Mouse (Mus musculus) lung, embryonic 14.5 days (tissue): ENCODE measurements around the gene Ccdc86. TPM values are rescaled to one million over a fixed set of nuclear protein-coding genes. Genes with fewer than 3 reads are reported as not detected.

ENCODE experiments used
- ATAC-seq: fragments of 200-750 bp; cut with Nextera tagmentation; 2 replicates; pipeline ENCODE4 v1.8.0; 2017; ENCODE audit warnings: mild to moderate bottlenecking, moderate TSS enrichment, moderate library complexity; ENCODE audit not compliant: insufficient read depth
- DNase-seq: peaks from one replicate; pipeline ENCODE4 v3.0.0-alpha.2; 2015
- H3K27ac ChIP-seq: fragments of 300-500 bp; sonication (generic); 2 replicates; pipeline ENCODE4 v1.5.1; 2014; ENCODE audit warnings: low read depth, mild to moderate bottlenecking, moderate library complexity
- H3K27me3 ChIP-seq: fragments of 300-500 bp; sonication (generic); 2 replicates; pipeline ENCODE4 v1.6.1; 2014; ENCODE audit warnings: low read length, control low read depth; ENCODE audit not compliant: insufficient read depth
- H3K36me3 ChIP-seq: fragments of 300-500 bp; sonication (generic); 2 replicates; pipeline ENCODE4 v1.6.1; 2014; ENCODE audit warnings: control low read depth; ENCODE audit not compliant: insufficient read depth
- H3K4me1 ChIP-seq: fragments of 300-500 bp; sonication (generic); 2 replicates; pipeline ENCODE4 v1.6.1; 2014; ENCODE audit warnings: antibody characterized with exemption, control low read depth; ENCODE audit not compliant: insufficient read depth
- H3K4me2 ChIP-seq: fragments of 300-500 bp; sonication (generic); 2 replicates; pipeline ENCODE4 v1.6.1; 2014; ENCODE audit warnings: mild to moderate bottlenecking
- H3K4me3 ChIP-seq: fragments of 300-500 bp; sonication (generic); 2 replicates; pipeline ENCODE4 v1.5.1; 2014; ENCODE audit warnings: low read depth, low read length
- H3K9ac ChIP-seq: fragments of 300-500 bp; sonication (generic); 2 replicates; pipeline ENCODE4 v1.6.1; 2014
- H3K9me3 ChIP-seq: fragments of 300-500 bp; sonication (generic); 2 replicates; pipeline ENCODE4 v1.6.1; 2016; ENCODE audit warnings: low read depth, low read length, control low read depth
- CTCF ChIP-seq: IDR thresholded peaks from 2 replicates; pipeline ENCODE4 v1.5.1; 2016; ENCODE audit warnings: antibody characterized with exemption, low read depth
- WGBS: fragments of 180-500 bp; shearing (Covaris S2); extraction: QIAGEN DNeasy Blood & Tissue Kit; methylation state at CpG from one replicate; pipeline ENCODE4 v1.1.7; 2014; 5-methylcytosine and 5-hydroxymethylcytosine counted together
- polyA plus RNA-seq: library from polyadenylated mRNA; unstranded; fragments of >200 nt; fragmentation: Nextera tagmentation; extraction: Ambion mirVana; gene quantifications from 2 replicates; pipeline ENCODE4 v1.2.1, GENCODE M21; 2014

The Ccdc86 gene
- polyA plus RNA-seq, 1 experiment from 2014 or later, result 32.7 TPM

- no peak overlapping the region for H3K9ac ChIP-seq
- peaks cover 32% of the 10 kb centered on the region for H3K36me3 ChIP-seq
- ATAC-seq (peak; percentile 50), DNase-seq (peak; percentile 77)
- H3K27ac ChIP-seq, result peak overlapping the region; percentile 89
- WGBS, result 46% methylated on average over 6 of the region's 6 CpGs
- no peak overlapping the region for H3K4me3 ChIP-seq
- TF ChIP-seq CTCF, result no peak
- H3K4me2 ChIP-seq, result no peak overlapping the region
- no peaks in the 10 kb centered on the region for H3K9me3 ChIP-seq
- no peaks in the 10 kb centered on the region for H3K4me1 ChIP-seq
- no peaks in the 10 kb centered on the region for H3K27me3 ChIP-seq
These were observed 39.9 kb downstream of the Ccdc86 start for GRCm38 (mm10) chr19:10909087-10909721.

DNA sequence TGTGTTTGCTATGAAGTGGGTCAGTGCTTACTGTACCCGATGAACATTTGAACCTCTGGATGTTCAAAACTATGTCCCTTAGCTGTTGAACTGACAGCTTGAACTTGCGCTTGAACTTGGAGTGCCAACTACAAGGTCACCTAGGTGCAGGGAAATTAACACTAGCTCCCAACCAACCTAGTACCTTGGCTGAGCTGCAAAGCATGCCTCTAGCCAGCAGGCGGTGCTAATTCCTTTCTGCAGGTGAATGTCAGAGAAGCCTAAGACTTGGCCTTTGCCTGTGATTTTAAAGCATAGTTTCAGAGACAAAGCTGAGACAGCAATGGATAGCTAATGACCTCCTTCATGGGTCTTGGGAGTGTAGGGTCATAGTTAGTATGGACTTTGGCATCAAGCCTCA is 41.2 kb downstream of the Ccdc86 start:
- H3K36me3 ChIP-seq, result peaks cover 45% of the 10 kb centered on the region
- DNase-seq (peak; percentile 71), ATAC-seq (no peak)
- H3K4me3 ChIP-seq, result no peak overlapping the region
- peak; percentile 78 for TF ChIP-seq CTCF
- H3K4me1 ChIP-seq, result no peaks in the 10 kb centered on the region
- H3K9me3 ChIP-seq, result no peaks in the 10 kb centered on the region
- no peak overlapping the region for H3K9ac ChIP-seq
- no peak overlapping the region for H3K4me2 ChIP-seq
- WGBS, result 51% methylated on average over 3 of the region's 3 CpGs
- H3K27me3 ChIP-seq, result no peaks in the 10 kb centered on the region
- H3K27ac ChIP-seq, result no peak overlapping the region

DNA sequence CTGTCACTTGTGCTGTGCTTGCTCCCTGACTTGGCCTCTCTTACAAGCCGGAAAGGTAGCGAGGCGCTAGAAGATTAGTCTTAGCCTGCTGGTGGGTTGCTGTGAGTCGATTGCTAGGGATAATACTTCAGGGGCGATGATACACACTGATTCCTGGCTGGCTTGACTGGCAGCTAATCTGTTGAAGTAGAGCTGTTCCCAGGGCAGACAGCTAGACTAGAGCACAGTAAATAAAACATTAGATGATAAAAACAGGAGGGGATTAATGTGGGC is 43.4 kb downstream of the Ccdc86 start:
- peak overlapping the region; percentile 78 for H3K27ac ChIP-seq
- no peak overlapping the region for H3K9ac ChIP-seq
- WGBS, result 51% methylated on average over 5 of the region's 5 CpGs
- TF ChIP-seq CTCF, result no peak
- DNase-seq, result no peak
- H3K4me1 ChIP-seq, result no peaks in the 10 kb centered on the region
- H3K27me3 ChIP-seq, result no peaks in the 10 kb centered on the region
- H3K4me2 ChIP-seq, result peak overlapping the region; percentile 25; the same call in 1 of the 2 replicates
- peaks cover 67% of the 10 kb centered on the region for H3K36me3 ChIP-seq
- no peaks in the 10 kb centered on the region for H3K9me3 ChIP-seq
- no peak overlapping the region for H3K4me3 ChIP-seq
- no peak; the same call in 1 of the 2 replicates for ATAC-seq

DNA sequence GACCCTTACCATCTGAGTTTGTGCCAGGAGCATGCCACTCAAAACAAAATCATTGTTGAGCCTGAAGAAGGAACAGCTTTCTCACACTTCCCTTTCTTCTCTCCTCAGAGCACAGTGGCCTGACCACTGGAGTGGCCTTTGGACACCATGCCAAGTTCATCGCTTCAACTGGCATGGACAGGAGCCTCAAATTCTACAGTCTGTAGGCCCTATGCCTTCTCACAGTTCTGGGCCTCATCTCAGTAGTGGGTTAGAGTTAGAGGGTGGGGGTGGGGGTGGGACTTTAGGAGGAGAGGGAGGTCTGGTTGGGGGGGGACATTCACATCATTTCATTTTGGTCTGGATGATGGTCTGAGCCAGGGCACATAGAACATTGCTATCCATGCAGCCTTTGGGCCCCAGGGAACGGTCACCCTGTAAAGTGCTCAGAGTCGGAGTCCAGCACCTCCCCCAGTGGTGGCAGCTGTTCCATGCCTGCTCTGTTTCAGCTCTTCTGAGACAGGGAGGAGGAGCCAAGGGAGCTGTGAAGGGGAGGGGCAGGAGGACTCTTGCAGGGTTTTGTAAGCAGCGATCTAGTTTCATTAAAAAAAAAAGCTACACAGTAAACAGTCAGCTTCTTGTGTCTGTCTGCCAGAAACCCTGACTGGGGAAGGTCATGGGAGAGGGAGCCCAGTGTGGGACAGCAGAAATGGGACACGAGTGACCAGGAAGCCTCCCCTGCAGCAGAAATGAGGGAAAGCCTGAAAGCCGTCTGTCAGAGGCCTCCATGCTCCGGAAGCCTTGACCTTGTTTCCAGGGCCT is 43.9 kb downstream of the Ccdc86 start:
- Histone ChIP-seq H3K9me3 (no peaks in the 10 kb centered on the region), H3K36me3 (peaks cover 72% of the 10 kb centered on the region), H3K27me3 (no peaks in the 10 kb centered on the region), H3K4me1 (no peaks in the 10 kb centered on the region), H3K27ac (peak overlapping the region; percentile 78), H3K9ac (no peak overlapping the region), H3K4me2 (peak overlapping the region; percentile 25; the same call in 1 of the 2 replicates), H3K4me3 (no peak overlapping the region)
- DNase-seq (peak; percentile 89), ATAC-seq (peak; percentile 90)
- 37% methylated on average over 7 of the region's 7 CpGs for WGBS
- TF ChIP-seq CTCF, result peak; percentile 26; the same call in 1 of the 2 replicates

GRCm38 (mm10) chr19:10904512-10904911 is 44.6 kb downstream of the Ccdc86 start:
- Histone ChIP-seq H3K9me3 (no peaks in the 10 kb centered on the region), H3K4me3 (no peak overlapping the region), H3K9ac (no peak overlapping the region), H3K27me3 (no peaks in the 10 kb centered on the region), H3K27ac (peak overlapping the region; percentile 56; the same call in 1 of the 2 replicates), H3K36me3 (peaks cover 79% of the 10 kb centered on the region), H3K4me2 (no peak overlapping the region), H3K4me1 (no peaks in the 10 kb centered on the region)
- DNase-seq, result no peak
- no peak for ATAC-seq
- no peak for TF ChIP-seq CTCF
- WGBS, result 76% methylated on average over 5 of the region's 5 CpGs

DNA sequence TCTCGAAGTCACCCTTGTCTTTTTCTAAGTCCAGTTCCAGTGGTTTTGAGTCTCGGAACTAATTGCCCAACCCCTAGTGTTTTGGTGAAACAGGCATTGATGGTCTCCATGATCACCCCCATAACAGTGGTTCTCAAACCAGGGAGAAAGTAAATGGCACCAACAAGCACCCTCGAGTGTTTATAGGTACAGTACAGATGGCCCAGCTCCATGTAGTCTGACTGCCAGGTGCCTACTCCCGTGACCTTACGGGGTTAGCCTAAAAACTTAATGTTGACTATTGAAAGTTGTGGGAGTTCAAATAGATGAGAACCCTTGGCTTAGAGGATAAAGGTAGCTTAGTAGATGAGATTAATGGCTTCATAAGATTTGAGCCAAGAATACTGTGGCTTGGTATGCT is 48.0 kb downstream of the Ccdc86 start:
- Histone ChIP-seq H3K9me3 (no peaks in the 10 kb centered on the region), H3K9ac (no peak overlapping the region), H3K4me3 (no peak overlapping the region), H3K4me1 (peaks cover 4% of the 10 kb centered on the region; the same call in 1 of the 2 replicates), H3K27me3 (no peaks in the 10 kb centered on the region), H3K27ac (no peak overlapping the region), H3K4me2 (no peak overlapping the region), H3K36me3 (peaks cover 83% of the 10 kb centered on the region)
- ATAC-seq (no peak), DNase-seq (no peak)
- no peak for TF ChIP-seq CTCF
- WGBS, result 88% methylated on average over 5 of the region's 5 CpGs

DNA sequence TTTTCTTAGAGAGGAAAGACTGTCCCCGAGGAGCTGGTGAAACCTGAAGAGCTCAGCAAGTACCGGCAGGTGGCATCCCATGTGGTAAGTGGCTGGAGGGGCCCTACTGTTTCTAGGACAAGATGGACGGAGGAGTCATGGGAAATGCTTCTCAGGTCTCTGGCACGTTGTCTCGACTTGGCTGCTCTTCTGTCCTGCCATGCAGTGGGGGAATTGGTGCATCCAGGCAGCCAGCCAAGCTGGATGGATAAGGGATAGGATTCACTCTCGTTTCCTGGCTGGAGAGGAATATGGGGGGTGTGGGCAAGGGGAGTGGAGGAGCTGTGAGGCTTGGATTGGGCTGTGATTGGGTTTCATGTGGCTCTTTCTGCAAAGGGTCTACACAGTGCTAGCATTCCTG is 48.8 kb downstream of the Ccdc86 start:
- DNase-seq (no peak), ATAC-seq (no peak)
- no peak overlapping the region for H3K9ac ChIP-seq
- no peak overlapping the region for H3K4me3 ChIP-seq
- H3K36me3 ChIP-seq, result peaks cover 77% of the 10 kb centered on the region
- no peak overlapping the region for H3K27ac ChIP-seq
- no peak for TF ChIP-seq CTCF
- H3K27me3 ChIP-seq, result no peaks in the 10 kb centered on the region
- peaks cover 4% of the 10 kb centered on the region; the same call in 1 of the 2 replicates for H3K4me1 ChIP-seq
- H3K4me2 ChIP-seq, result no peak overlapping the region
- no peaks in the 10 kb centered on the region for H3K9me3 ChIP-seq
- WGBS, result 63% methylated on average over 6 of the region's 6 CpGs
